Mouse (Mus musculus): ENCODE results near the gene Gm15448. TPM values are rescaled to one million over a fixed set of nuclear protein-coding genes. Genes with fewer than 3 reads are reported as not detected.
"Not testable (repeated sequence)": the region's sequence is repeated elsewhere in the genome, so short reads cannot be mapped to it uniquely, and the experiment has no call there.

The Gm15448 gene
- not detected for total RNA-seq (2021)
- long read RNA-seq, result 0 reads

DNA sequence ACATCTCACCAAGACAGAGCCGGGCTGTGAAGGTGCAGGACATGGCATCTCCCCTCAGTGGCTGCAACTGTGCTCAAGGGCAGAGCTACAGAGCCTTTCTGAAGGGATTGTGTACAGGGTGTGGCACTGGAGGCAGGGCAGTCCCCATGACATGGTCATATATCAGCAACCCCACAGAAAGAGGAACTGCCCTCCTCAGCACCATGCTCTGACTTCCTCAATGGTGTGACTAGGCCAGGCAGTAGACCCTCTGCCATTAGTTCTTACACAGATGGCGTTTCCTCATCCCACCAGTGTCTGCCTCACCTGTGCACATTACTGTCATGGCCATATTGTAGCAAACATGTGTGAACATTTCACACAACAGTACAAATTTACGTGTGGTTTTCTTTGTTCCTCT lies at the start of gene Gm15448:
Gm15448 (minus strand) TSS at position 89 of the 400 bp plus-strand sequence.
- DNase-seq (ENCODE audit: low spot score in 2 of 2), result not testable (repeated sequence)

DNA sequence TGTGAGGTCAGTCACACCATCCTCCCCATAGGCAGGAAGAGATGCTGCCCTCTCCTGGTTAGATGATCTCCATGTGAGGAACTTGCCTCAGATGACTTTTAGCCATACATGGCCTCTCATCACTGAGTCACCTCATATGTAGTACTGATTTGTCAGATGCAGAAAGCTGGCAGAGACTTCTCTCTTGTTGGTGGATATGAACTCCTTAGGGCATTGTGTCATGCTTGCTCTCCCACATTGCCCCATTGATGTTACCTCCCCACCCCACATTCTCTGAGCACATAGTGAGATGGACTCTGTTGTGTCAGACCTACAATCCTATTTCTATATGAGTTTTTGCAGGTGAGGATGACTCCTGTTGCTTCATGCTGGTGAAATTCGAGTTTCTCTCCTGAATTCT lies 49.5 kb upstream of the Gm15448 start:
- not testable (repeated sequence) for DNase-seq (ENCODE audit: low spot score in 2 of 2)

DNA sequence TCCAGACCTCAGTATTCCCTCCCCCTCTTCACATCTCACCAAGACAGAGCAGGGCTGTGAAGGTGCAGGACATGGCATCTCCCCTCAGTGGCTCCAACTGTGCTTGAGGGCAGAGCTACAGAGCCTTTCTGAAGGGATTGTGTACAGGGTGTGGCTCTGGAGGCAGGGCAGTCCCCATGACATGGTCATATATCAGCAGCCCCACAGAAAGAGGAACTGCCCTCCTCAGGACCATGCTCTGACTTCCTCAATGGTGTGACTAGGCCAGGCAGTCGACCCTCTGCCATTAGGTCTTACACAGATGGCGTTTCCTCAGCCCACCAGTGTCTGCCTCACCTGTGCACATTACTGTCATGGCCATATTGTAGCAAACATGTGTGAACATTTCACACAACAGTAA lies 19.5 kb upstream of the Gm15448 start, which contains the start of gene Pira2:
Pira2 (minus strand) TSS at position 101 of the 400 bp plus-strand sequence.
- not testable (repeated sequence) for DNase-seq (ENCODE audit: low spot score in 2 of 2)

GRCm38 (mm10) chr7:3837854-3838253 lies 12.4 kb upstream of the Gm15448 start:
- DNase-seq (ENCODE audit: low spot score in 2 of 2), result not testable (repeated sequence)

- DNase-seq (ENCODE audit: low spot score in 2 of 2), result not testable (repeated sequence)
Measured at GRCm38 (mm10) chr7:3830633-3831032, 5.1 kb upstream of the Gm15448 start.

- not testable (repeated sequence) for DNase-seq (ENCODE audit: low spot score in 2 of 2)
Measured at GRCm38 (mm10) chr7:3811912-3812311, 13.6 kb downstream of the Gm15448 start.

GRCm38 (mm10) chr7:3802935-3803334 lies 22.6 kb downstream of the Gm15448 start:
- DNase-seq (ENCODE audit: low spot score in 2 of 2), result not testable (repeated sequence)

DNA sequence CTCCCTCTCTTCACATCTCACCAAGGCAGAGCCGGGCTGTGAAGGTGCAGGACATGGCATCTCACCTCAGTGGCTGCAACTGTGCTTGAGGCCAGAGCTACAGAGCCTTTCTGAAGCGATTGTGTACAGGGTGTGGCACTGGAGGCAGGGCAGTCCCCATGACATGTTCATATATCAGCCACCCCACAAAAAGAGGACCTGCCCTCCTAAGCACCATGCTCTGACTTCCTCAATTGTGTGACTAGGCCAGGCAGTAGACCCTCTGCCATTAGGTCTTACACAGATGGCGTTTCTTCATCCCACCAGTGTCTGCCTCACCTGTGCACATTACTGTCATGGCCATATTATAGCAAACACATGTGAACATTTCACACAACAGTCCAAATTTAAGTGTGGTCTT lies 25.5 kb downstream of the Gm15448 start:
- DNase-seq (ENCODE audit: low spot score in 2 of 2), result not testable (repeated sequence)

GRCm38 (mm10) chr7:3796286-3796685 lies 29.2 kb downstream of the Gm15448 start:
- not testable (repeated sequence) for DNase-seq (ENCODE audit: low spot score in 2 of 2)

Other genes starting within 250 kb of the Gm15448 start
- 1 to 10 TPM in 1 of 2 experiments, under 1 TPM in 1; 0.74 to 1.2 TPM for gene Oscar, start 209.5 kb downstream of the Gm15448 start, total RNA-seq (2021)
- 100 to 1,000 TPM; 531 to 596 TPM for gene Ndufa3, start 208.3 kb downstream of the Gm15448 start, total RNA-seq (2021)
- gene Tfpt, start 195.8 kb downstream of the Gm15448 start, total RNA-seq (2021), result 10 to 100 TPM; 34.4 to 42.6 TPM
- gene Prpf31, start 195.7 kb downstream of the Gm15448 start, total RNA-seq (2021), result 10 to 100 TPM; 59.7 to 59.9 TPM
- 10 to 100 TPM; 54.5 to 57.5 TPM for gene Cnot3, start 180.4 kb downstream of the Gm15448 start, total RNA-seq (2021)
- 1 to 10 TPM; 6.1 to 7.3 TPM for gene Leng1, start 159.8 kb downstream of the Gm15448 start, total RNA-seq (2021)
- gene Tmc4, start 148.1 kb downstream of the Gm15448 start, total RNA-seq (2021), result 1 to 10 TPM; 5.0 to 6.0 TPM
- gene Tsen34, start 132.8 kb downstream of the Gm15448 start, total RNA-seq (2021), result 10 to 100 TPM; 85.9 to 97.3 TPM
- gene Mboat7, start 132.2 kb downstream of the Gm15448 start, total RNA-seq (2021), result 100 to 1,000 TPM; 142 to 146 TPM
- 100 to 1,000 TPM; 554 to 633 TPM for gene Rps9, start 121.7 kb downstream of the Gm15448 start, total RNA-seq (2021)
- gene Pirb, start 105.3 kb downstream of the Gm15448 start, total RNA-seq (2021), result under 1 TPM in 1 of 2 experiments, not detected in 1; 0.14 TPM
- under 1 TPM in 1 of 2 experiments, not detected in 1; 0.25 TPM for gene Pira2, start 19.4 kb upstream of the Gm15448 start, total RNA-seq (2021)
- not detected for gene Gm14548, start 72.4 kb upstream of the Gm15448 start, total RNA-seq (2021)
- gene Lilra6, start 89.8 kb upstream of the Gm15448 start, total RNA-seq (2021), result not detected
- gene Lair1, start 237.5 kb upstream of the Gm15448 start, total RNA-seq (2021), result 1 to 10 TPM; 4.5 to 5.9 TPM

All from layer of hippocampus, postnatal 10 days (tissue).